Mouse (Mus musculus) layer of hippocampus, adult 11-12 months (tissue): ENCODE results near the gene Htra1.

Experiments
- DNase-seq: peaks from one replicate; pipeline ENCODE4 v3.0.0; 2022; ENCODE audit warnings: low spot score

Htra1 gene

DNA sequence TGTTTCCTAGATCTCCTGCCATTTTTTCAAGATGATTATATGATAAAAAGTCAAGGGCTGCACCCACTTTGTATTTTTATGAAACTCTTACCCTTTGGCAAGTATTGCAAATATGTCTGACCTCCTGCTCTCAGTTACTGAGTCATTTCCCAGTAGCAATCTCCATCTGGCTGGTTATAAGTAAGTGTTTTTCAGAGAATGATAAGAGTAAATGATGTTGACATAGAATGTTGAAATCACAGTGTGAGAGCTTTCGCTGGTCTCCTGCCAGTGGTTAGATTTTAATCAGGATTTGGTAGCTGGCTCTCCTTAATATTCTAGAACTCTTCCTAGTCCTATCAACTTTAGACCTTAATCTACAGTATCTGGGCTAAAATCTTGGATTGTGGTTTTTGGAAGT, 76.0 kb downstream of the Htra1 start:
- DNase-seq, result no peak

DNA sequence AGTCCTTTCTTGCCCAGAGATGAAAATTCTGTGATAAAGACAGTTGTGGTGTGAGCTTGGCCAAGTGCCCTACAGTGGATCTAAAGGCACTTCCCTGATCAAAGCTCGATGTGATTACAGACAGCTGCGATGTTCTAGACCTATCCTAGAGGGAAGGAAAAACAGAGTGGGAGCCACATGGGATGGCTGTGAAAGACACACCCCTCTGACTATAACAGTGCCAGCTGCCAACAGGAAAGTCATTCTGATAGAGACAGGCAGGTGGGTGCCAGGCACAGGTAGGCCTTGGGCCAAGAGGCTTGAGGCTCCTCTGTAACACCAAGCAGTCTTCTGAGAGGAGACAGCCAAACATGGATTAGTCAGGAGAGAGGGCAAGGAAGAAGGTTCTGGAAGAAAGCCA, 83.3 kb downstream of the Htra1 start:
- DNase-seq, result no peak

DNA sequence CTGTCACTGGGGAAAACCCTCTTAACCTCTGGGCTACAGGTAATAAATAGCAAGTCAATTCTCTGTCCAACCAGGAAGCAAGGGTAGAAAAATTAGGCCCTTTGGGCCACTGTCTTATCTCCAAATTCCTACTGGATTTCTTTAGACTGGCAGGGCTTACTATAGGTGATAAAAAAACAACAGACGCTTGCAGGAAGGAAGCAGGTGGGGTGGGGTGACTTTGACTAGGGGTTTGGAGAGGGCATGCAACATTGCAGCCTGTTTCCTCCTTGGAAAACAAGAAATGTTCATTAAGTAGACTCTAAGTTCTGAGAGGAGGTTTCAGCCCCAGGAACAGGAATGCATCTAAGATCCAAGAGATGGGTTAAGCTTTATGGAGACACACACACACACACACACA, 88.9 kb downstream of the Htra1 start:
- no peak for DNase-seq

DNA sequence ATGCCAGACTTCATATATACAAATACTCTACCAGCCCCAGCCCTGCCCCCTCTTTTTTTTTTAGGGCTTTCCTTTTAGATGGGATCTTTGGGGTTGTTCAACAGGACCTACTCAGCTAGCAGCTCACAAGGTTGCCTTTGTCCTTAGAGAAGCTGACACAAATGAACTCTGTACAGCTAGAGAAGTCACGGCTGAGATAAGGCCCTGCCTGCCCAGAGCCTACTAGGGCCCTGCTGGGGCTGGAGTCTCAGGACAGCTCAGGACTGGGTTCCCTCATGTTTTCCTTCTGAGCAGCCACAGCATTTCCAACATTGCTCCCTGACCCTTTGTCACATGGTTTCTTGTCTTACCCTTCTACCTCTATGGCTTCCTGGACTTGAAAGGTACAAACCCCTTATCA, 91.6 kb downstream of the Htra1 start:
- no peak for DNase-seq

DNA sequence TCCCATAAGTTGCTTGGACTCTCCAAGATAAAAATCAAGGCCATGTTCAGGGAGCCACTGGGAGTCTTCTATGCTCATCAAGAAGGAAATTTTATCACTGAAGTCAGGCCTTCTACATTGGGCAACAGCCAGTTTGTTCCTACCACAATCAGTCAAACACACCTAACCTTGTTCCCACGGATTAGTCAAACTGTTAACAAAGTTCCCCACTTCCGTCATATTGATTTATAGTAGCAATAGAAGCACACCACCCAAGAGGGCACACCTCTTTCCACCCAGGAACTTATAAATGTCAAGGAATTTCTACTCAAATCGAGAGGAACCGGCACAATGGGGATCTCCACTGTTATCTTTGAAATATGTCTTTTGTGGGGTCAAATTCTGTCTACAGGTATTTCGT, 95.8 kb downstream of the Htra1 start, which contains the start of gene Dmbt1:
Gene Dmbt1, plus strand, starts transcription at position 299 of the 400 bp plus-strand sequence.
- no peak for DNase-seq
